Mouse (Mus musculus) forebrain, embryonic 15.5 days (tissue): ENCODE results near the gene Eed. TPM values are rescaled to one million over a fixed set of nuclear protein-coding genes. Genes with fewer than 3 reads are reported as not detected.

ENCODE experiments used
- polyA plus RNA-seq: library from polyadenylated mRNA; unstranded; fragments of >200 nt; fragmentation: Nextera tagmentation; extraction: Ambion mirVana; gene quantifications from 2 replicates; pipeline ENCODE4 v1.2.1, GENCODE M21; 2015

Gene Eed
- polyA plus RNA-seq, 1 experiment from 2014 or later: 41.5 TPM

Other genes with a start within 250 kb of the Eed start
- 0.31 and 0.70 TPM in 2 replicates for gene Ccdc81, start 77.4 kb downstream of the Eed start, polyA plus RNA-seq
- gene Hikeshi, start 39.8 kb downstream of the Eed start, polyA plus RNA-seq: 150 and 158 TPM in 2 replicates
- gene Picalm, start 149.2 kb upstream of the Eed start, polyA plus RNA-seq: 42.3 and 45.7 TPM in 2 replicates